In the genomic region with DNA sequence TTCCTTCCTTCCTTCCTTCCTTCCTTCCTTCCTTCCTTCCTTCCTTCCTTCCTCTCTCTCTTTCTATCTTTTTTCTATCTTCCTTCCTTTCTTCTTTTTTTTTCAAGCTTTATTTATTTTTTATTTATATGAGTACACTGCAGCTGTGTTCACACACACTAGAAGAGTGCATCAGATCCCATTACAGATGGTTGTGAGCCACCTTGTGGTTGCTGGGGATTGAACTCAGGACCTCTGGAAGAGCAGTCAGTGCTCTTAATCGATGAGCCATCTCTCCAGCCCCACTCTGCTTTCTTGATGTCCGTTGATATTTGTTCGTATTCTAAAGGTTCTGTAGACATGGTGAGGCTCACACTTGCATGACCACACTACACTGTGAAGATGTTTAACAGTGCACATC, we compare ENCODE assay signal across 17 mouse cellular contexts. TPM values are rescaled to one million over a fixed set of nuclear protein-coding genes. Genes with fewer than 3 reads are reported as not detected.
DNase-seq lines count a peak whose midpoint lies in the region; ATAC-seq and TF ChIP-seq lines count a peak whose summit lies in the region.
"Not testable (repeated sequence)": the region's sequence is repeated elsewhere in the genome, so short reads cannot be mapped to it uniquely, and the experiment has no call there.
"Had no signal": no experiment of that assay in that cellular context is flagged by ENCODE, and none has a peak within 500 bp of the region (broad histone marks: within the 10 kb centered on the region; RNA-seq: fewer than 3 reads in every experiment).

No protein-coding gene starts in this region.

- not testable (repeated sequence) for H3K4me3 ChIP-seq in gastrocnemius, adult 2 months; hindbrain, postnatal 0 days (ENCODE audit: low read length); kidney, adult 2 months (ENCODE audit: insufficient read depth, low read depth, low read length); layer of hippocampus, adult 2 months; liver, embryonic 14.5 days (ENCODE audit: insufficient read depth in 1 of 2, low read depth in 2 of 2, low read length in 2 of 2); spleen, adult 2 months (ENCODE audit: extremely low read depth, insufficient read depth, insufficient read length)

- H3K4me2 ChIP-seq in hindbrain, postnatal 0 days (ENCODE audit: low read depth, low read length); liver, embryonic 14.5 days (ENCODE audit: low read depth): not testable (repeated sequence)

- peak; percentile 38 for TF ChIP-seq CTCF in gastrocnemius, adult 2 months (IDR thresholded peaks at IDR 0.05)
- TF ChIP-seq CTCF in hindbrain, postnatal 0 days (IDR thresholded peaks at IDR 0.05; ENCODE audit: low read depth) = peak; percentile 25
- TF ChIP-seq CTCF in kidney, adult 2 months (conservative IDR thresholded peaks at IDR 0.05; ENCODE audit: insufficient read depth, insufficient read length, low read depth, low read length) = peak; percentile 24; the same call in 1 of the 2 replicates
- TF ChIP-seq CTCF in layer of hippocampus, adult 2 months (conservative IDR thresholded peaks at IDR 0.05) = peak; percentile 39
- 0 out of 2 replicates have a peak, but pooled peaks have one; percentile 9 for TF ChIP-seq CTCF in liver, embryonic 14.5 days (IDR thresholded peaks at IDR 0.05; ENCODE audit: low read depth)
- TF ChIP-seq CTCF in spleen, adult 2 months (IDR thresholded peaks at IDR 0.05; ENCODE audit: extremely low read depth, insufficient read depth, insufficient read length, insufficient replicate concordance) = peak; percentile 6; the same call in 1 of the 2 replicates

- peaks cover 16% of the 10 kb centered on the region for H3K4me1 ChIP-seq in hindbrain, postnatal 0 days (ENCODE audit: insufficient read depth, low read length)
- H3K4me1 ChIP-seq in kidney, adult 2 months (ENCODE audit: control insufficient read depth, insufficient read depth, low read length) = peaks cover 16% of the 10 kb centered on the region
- peaks cover 10 to 16% of the 10 kb centered on the region in 2 experiments for H3K4me1 ChIP-seq in liver, embryonic 14.5 days (replicated peaks; ENCODE audit: control insufficient read depth in 2 of 2, insufficient read depth in 2 of 2, low read length in 1 of 2)
- H3K4me1 ChIP-seq in spleen, adult 2 months (ENCODE audit: control insufficient read depth, insufficient read depth, insufficient read length) = not testable (repeated sequence)

- intact Hi-C loops in gastrocnemius, adult 2 months (cut with DNase I) = loop anchor here (1.0 kb wide), 1 partner anchor 42 kb away; no protein-coding TSS in a partner anchor

- not testable (repeated sequence) for DNase-seq in gastrocnemius, adult 2 months; hindbrain, postnatal 0 days (ENCODE audit: low spot score); kidney, adult 2 months; layer of hippocampus, adult 2 months (ENCODE audit: low spot score in 2 of 2); liver, embryonic 14.5 days (ENCODE audit: low read depth in 3 of 3, low spot score in 3 of 3); spleen, adult 2 months (ENCODE audit: low read depth in 1 of 2, low spot score in 2 of 2)

- not testable (repeated sequence) for ATAC-seq in hindbrain, postnatal 0 days; liver, embryonic 14.5 days (ENCODE audit: insufficient read depth)

- not testable (repeated sequence) for H3K27ac ChIP-seq in gastrocnemius, adult 2 months; hindbrain, postnatal 0 days; kidney, adult 2 months (ENCODE audit: insufficient read depth, low read depth, low read length); layer of hippocampus, adult 2 months; liver, embryonic 14.5 days; spleen, adult 2 months (ENCODE audit: insufficient read depth, low read length)

- not testable (repeated sequence) for TF ChIP-seq POLR2A in kidney, adult 2 months (IDR thresholded peaks at IDR 0.05; ENCODE audit: low read depth, low read length); spleen, adult 2 months (IDR thresholded peaks at IDR 0.05; ENCODE audit: low read depth, low read length)

- TF ChIP-seq EP300 in liver, embryonic 14.5 days (IDR thresholded peaks at IDR 0.05; ENCODE audit: low read depth) = not testable (repeated sequence)

- not testable (repeated sequence) for H3K9ac ChIP-seq in hindbrain, postnatal 0 days (replicated peaks; ENCODE audit: low read length); liver, embryonic 14.5 days (replicated peaks)

- H3K27me3 ChIP-seq in hindbrain, postnatal 0 days (ENCODE audit: insufficient read depth, low read length); kidney, adult 2 months (replicated peaks; ENCODE audit: control insufficient read depth, insufficient read depth, low read length); liver, embryonic 14.5 days (ENCODE audit: control insufficient read depth, insufficient read depth, low read length); spleen, adult 2 months (ENCODE audit: control insufficient read depth, insufficient read depth, low read length): not testable (repeated sequence)

- 72% methylated on average over 3 of the region's 3 CpGs for WGBS in hindbrain, postnatal 0 days
- 64% methylated on average over 3 of the region's 3 CpGs for WGBS in kidney, adult 2 months
- 39% methylated on average over 3 of the region's 3 CpGs for WGBS in liver, embryonic 14.5 days (ENCODE audit: insufficient replicate concordance)
- WGBS in spleen, adult 2 months = 75% methylated on average over 3 of the region's 3 CpGs

- not testable (repeated sequence) for H3K36me3 ChIP-seq in hindbrain, postnatal 0 days (ENCODE audit: insufficient read depth, low read length); kidney, adult 2 months (ENCODE audit: control insufficient read depth, insufficient read depth, low read length); liver, embryonic 14.5 days (replicated peaks; ENCODE audit: control insufficient read depth, insufficient read depth, low read depth); spleen, adult 2 months (ENCODE audit: control insufficient read depth, insufficient read depth, low read length)

- H3K9me3 ChIP-seq in hindbrain, postnatal 0 days (ENCODE audit: low read length); liver, embryonic 14.5 days (ENCODE audit: control insufficient read depth, low read length): not testable (repeated sequence)

RNA-seq across cellular contexts. Expression of a gene that starts 2.4 kb away (rescaled TPM):
- total RNA-seq in gastrocnemius, adult 2 months (2021) = 10 to 100 TPM; 33.8 to 42.3 TPM
- total RNA-seq in hindbrain, postnatal 0 days (2014; rRNA removed) = 55.2 and 73.6 TPM in 2 replicates
- 103 and 104 TPM in 2 replicates for polyA plus RNA-seq in hindbrain, postnatal 0 days (2015; fragmentation: Nextera tagmentation; extraction: Ambion mirVana)
- polyA plus RNA-seq in kidney, adult 2 months (2012; rRNA removed) = 46.5 and 57.7 TPM in 2 replicates
- 10 to 100 TPM; 27.8 to 31.7 TPM for total RNA-seq in layer of hippocampus, adult 2 months (2021)
- 33.2 and 38.5 TPM in 2 replicates for polyA plus RNA-seq in liver, embryonic 14.5 days (2012; rRNA removed)
- polyA plus RNA-seq in liver, embryonic 14.5 days (2014; fragmentation: Nextera tagmentation; extraction: Ambion mirVana) = 49.6 and 50.3 TPM in 2 replicates
- 35.7 and 37.5 TPM in 2 replicates for polyA plus RNA-seq in spleen, adult 2 months (2012; rRNA removed)

RNA-seq across cellular contexts. Expression of a gene that starts 13.1 kb away (rescaled TPM):
- 1 to 10 TPM; 2.8 to 3.1 TPM for total RNA-seq in gastrocnemius, adult 2 months (2021)
- total RNA-seq in hindbrain, postnatal 0 days (2014; rRNA removed) = 3.9 and 5.1 TPM in 2 replicates
- 2.4 and 2.7 TPM in 2 replicates for polyA plus RNA-seq in hindbrain, postnatal 0 days (2015; fragmentation: Nextera tagmentation; extraction: Ambion mirVana)
- polyA plus RNA-seq in kidney, adult 2 months (2012; rRNA removed) = 5.0 and 5.8 TPM in 2 replicates
- total RNA-seq in layer of hippocampus, adult 2 months (2021) = 1 to 10 TPM; 2.0 to 2.1 TPM
- polyA plus RNA-seq in liver, embryonic 14.5 days (2012; rRNA removed) = 0.21 and 0.25 TPM in 2 replicates
- polyA plus RNA-seq in liver, embryonic 14.5 days (2014; fragmentation: Nextera tagmentation; extraction: Ambion mirVana) = 0.10 and 0.54 TPM in 2 replicates
- 13.1 and 17.2 TPM in 2 replicates for polyA plus RNA-seq in spleen, adult 2 months (2012; rRNA removed)

RNA-seq across cellular contexts. Expression of a gene that starts 20.0 kb away (rescaled TPM):
- total RNA-seq in gastrocnemius, adult 2 months (2021) = not detected
- total RNA-seq in hindbrain, postnatal 0 days (2014; rRNA removed) = not detected in 2 replicates
- polyA plus RNA-seq in hindbrain, postnatal 0 days (2015; fragmentation: Nextera tagmentation; extraction: Ambion mirVana) = not detected in 2 replicates
- polyA plus RNA-seq in kidney, adult 2 months (2012; rRNA removed) = 1,103 and 1,106 TPM in 2 replicates
- not detected for total RNA-seq in layer of hippocampus, adult 2 months (2021)
- 0.01 and 0.02 TPM in 2 replicates for polyA plus RNA-seq in liver, embryonic 14.5 days (2012; rRNA removed)
- polyA plus RNA-seq in liver, embryonic 14.5 days (2014; fragmentation: Nextera tagmentation; extraction: Ambion mirVana) = not detected in 2 replicates
- 0.29 TPM in 1 of 2 replicates, not detected in the other for polyA plus RNA-seq in spleen, adult 2 months (2012; rRNA removed)
- total RNA-seq: adrenal gland, postnatal 36 days; ES-E14; gastrocnemius, postnatal 14 days had no signal
- polyA plus RNA-seq: C2C12; CD4-positive, CD25-positive, alpha-beta regulatory T cell, adult 4 months; embryonic facial prominence, embryonic 11.5 days; forebrain, embryonic 10.5 days; forebrain, embryonic 13.5 days; forebrain, embryonic 16.5 days; hindbrain, embryonic 11.5 days; hindbrain, embryonic 14.5 days had no signal

RNA-seq across cellular contexts. Expression of a gene that starts 52.9 kb away (rescaled TPM):
- 1 to 10 TPM; 4.0 to 4.6 TPM for total RNA-seq in gastrocnemius, adult 2 months (2021)
- 12.1 and 12.3 TPM in 2 replicates for total RNA-seq in hindbrain, postnatal 0 days (2014; rRNA removed)
- 14.2 and 15.3 TPM in 2 replicates for polyA plus RNA-seq in hindbrain, postnatal 0 days (2015; fragmentation: Nextera tagmentation; extraction: Ambion mirVana)
- polyA plus RNA-seq in kidney, adult 2 months (2012; rRNA removed) = 25.7 and 29.2 TPM in 2 replicates
- total RNA-seq in layer of hippocampus, adult 2 months (2021) = 1 to 10 TPM; 8.7 to 9.1 TPM
- polyA plus RNA-seq in liver, embryonic 14.5 days (2012; rRNA removed) = 1.4 and 1.5 TPM in 2 replicates
- polyA plus RNA-seq in liver, embryonic 14.5 days (2014; fragmentation: Nextera tagmentation; extraction: Ambion mirVana) = 2.4 and 2.6 TPM in 2 replicates
- polyA plus RNA-seq in spleen, adult 2 months (2012; rRNA removed) = 2.4 and 2.9 TPM in 2 replicates

Comparison
In these comparisons a context has a peak if more than half of its experiments do, and no peak if none do; other contexts are left out.
1. RNA of a gene that starts 20.0 kb away (polyA plus RNA-seq): 1,103 to 1,106 TPM in kidney, adult 2 months; 0.29 TPM in spleen, adult 2 months, 0.01 to 0.02 TPM in liver, embryonic 14.5 days and not detected in hindbrain, postnatal 0 days; every median in the first group is over 100 times any median in the second.
2. Peak in every context shown above with its lines, with median percentiles within 50 percentile points of each other: CTCF ChIP-seq.